Mouse (Mus musculus) C2C12 (cell line): ENCODE results near the gene Rbfox3. TPM values are rescaled to one million over a fixed set of nuclear protein-coding genes. Genes with fewer than 3 reads are reported as not detected.

Experiments used
- H3K27me3 ChIP-seq: one replicate; pipeline ENCODE4 v1.6.1; 2011; ENCODE audit not compliant: control insufficient read depth, insufficient read depth, insufficient read length
- H3K36me3 ChIP-seq: one replicate; pipeline ENCODE4 v1.6.1; 2011; ENCODE audit not compliant: control insufficient read depth, insufficient read depth
- H3K4me3 ChIP-seq: one replicate; pipeline ENCODE4 v1.5.1; 2011; ENCODE audit warnings: mild to moderate bottlenecking, control low read depth; ENCODE audit not compliant: poor library complexity, insufficient read depth, severe bottlenecking
- H3K79me2 ChIP-seq: one replicate; pipeline ENCODE4 v1.6.1; 2011; ENCODE audit not compliant: control insufficient read depth, insufficient read depth
- H3K79me3 ChIP-seq: one replicate; pipeline ENCODE4 v1.6.1; 2011; ENCODE audit warnings: low read depth, control low read depth
- H3ac ChIP-seq: one replicate; pipeline ENCODE3; 2011; ENCODE audit warnings: low read depth; ENCODE audit not compliant: control insufficient read depth, insufficient read length
- CEBPB ChIP-seq: IDR thresholded peaks from one replicate; pipeline ENCODE4 v1.6.1; 2011; ENCODE audit warnings: low read depth, mild to moderate bottlenecking, control low read depth, moderate library complexity
- CTCF ChIP-seq: IDR thresholded peaks from one replicate; pipeline ENCODE4 v1.5.1; 2011; ENCODE audit not compliant: control insufficient read depth, insufficient read depth, insufficient read length
- FOSL1 ChIP-seq: IDR thresholded peaks from one replicate; pipeline ENCODE4 v1.8.0; 2011; ENCODE audit warnings: mild to moderate bottlenecking, low read length; ENCODE audit not compliant: poor library complexity, insufficient read depth, severe bottlenecking
- MAX ChIP-seq: IDR thresholded peaks from one replicate; pipeline ENCODE4 v1.6.1; 2011; ENCODE audit warnings: mild to moderate bottlenecking, control low read depth
- MYOD1 ChIP-seq: IDR thresholded peaks from one replicate; pipeline ENCODE4 v1.6.1; 2011; ENCODE audit warnings: low read depth; ENCODE audit not compliant: control insufficient read depth, insufficient read length
- MYOG ChIP-seq: IDR thresholded peaks from one replicate; pipeline ENCODE4 v1.6.1; 2011; ENCODE audit not compliant: control insufficient read depth, insufficient read length; ENCODE audit errors: extremely low read depth
- USF1 ChIP-seq: IDR thresholded peaks from one replicate; pipeline ENCODE4 v1.6.1; 2011; ENCODE audit warnings: low read depth, mild to moderate bottlenecking, control low read depth, moderate library complexity
- polyA plus RNA-seq: library from polyadenylated mRNA; unstranded; fragments of >200 nt; fragmentation: generic; extraction: Trizol; gene quantifications from one replicate; pipeline ENCODE4 v1.2.1, GENCODE M21; 2012; ENCODE audit warnings: missing spikeins

Gene Rbfox3
- polyA plus RNA-seq, 1 experiment = not detected

- H3K36me3 ChIP-seq = no peaks in the 10 kb centered on the region
- no peak overlapping the region for H3ac ChIP-seq
- H3K79me3 ChIP-seq = no peaks in the 10 kb centered on the region
- H3K4me3 ChIP-seq = no peak overlapping the region
- H3K27me3 ChIP-seq = no peaks in the 10 kb centered on the region
- TF ChIP-seq CTCF = no peak
- no peak for TF ChIP-seq USF1
- TF ChIP-seq CEBPB = no peak
- no peak for TF ChIP-seq MYOG
- peak; percentile 82 for TF ChIP-seq FOSL1
- TF ChIP-seq MAX = no peak
- H3K79me2 ChIP-seq = no peaks in the 10 kb centered on the region
Observed at GRCm38 (mm10) chr11:118523496-118524145, 387.8 kb downstream of the Rbfox3 start.

GRCm38 (mm10) chr11:118520932-118521331 is 390.5 kb downstream of the Rbfox3 start:
- Histone ChIP-seq H3K79me3 (no peaks in the 10 kb centered on the region), H3ac (no peak overlapping the region), H3K79me2 (no peaks in the 10 kb centered on the region), H3K36me3 (no peaks in the 10 kb centered on the region), H3K27me3 (no peaks in the 10 kb centered on the region), H3K4me3 (no peak overlapping the region)
- no peak for TF ChIP-seq CTCF
- no peak for TF ChIP-seq MAX

DNA sequence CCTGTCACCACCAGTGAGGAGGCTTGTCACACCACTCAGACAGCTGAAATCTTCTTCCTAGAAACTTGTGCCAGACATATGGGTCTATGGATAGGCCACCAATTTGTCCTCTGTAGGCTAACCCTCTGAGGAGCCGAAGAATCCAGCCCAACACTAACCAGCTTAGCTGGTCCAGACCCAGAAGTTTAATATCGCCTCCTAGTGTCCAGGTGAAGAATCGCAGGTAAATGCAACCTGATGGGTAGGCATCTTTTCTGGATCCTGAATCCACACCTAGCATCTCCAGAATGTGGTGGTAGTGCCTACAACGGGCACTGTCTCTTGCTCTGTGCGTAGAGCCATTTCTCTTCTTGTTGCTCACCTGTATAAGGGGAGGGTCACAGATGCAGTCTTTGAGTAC is 391.1 kb downstream of the Rbfox3 start:
- H3K27me3 ChIP-seq = no peaks in the 10 kb centered on the region
- TF ChIP-seq MAX (no peak), FOSL1 (no peak), CTCF (no peak), USF1 (no peak), CEBPB (no peak), MYOG (no peak), MYOD1 (no peak)
- H3K79me2 ChIP-seq = no peaks in the 10 kb centered on the region
- H3K36me3 ChIP-seq = no peaks in the 10 kb centered on the region
- no peaks in the 10 kb centered on the region for H3K79me3 ChIP-seq
- H3K4me3 ChIP-seq = no peak overlapping the region
- H3ac ChIP-seq = no peak overlapping the region

DNA sequence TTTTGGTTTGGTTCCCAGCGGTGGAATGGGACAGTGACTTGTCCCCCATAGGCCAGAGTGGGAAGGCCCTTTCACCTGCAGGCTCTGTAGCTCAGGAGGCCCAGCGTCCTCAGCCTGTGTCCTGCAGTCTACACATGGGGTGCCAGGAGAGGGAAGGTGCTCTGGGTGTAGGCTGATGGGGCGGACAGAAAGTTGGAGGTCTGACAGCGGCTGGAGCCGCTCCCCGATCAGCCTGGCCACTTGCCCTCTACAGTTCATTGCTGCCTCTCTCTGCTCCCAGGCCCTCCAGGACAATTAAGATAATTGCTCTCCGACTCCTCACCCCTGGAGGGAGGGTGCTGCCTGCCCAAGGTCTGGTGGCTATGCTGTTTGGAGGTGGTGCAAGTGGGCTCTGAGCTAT is 392.7 kb downstream of the Rbfox3 start:
- Histone ChIP-seq H3K79me2 (no peaks in the 10 kb centered on the region), H3K4me3 (no peak overlapping the region), H3K27me3 (no peaks in the 10 kb centered on the region), H3K36me3 (no peaks in the 10 kb centered on the region), H3ac (no peak overlapping the region), H3K79me3 (no peaks in the 10 kb centered on the region)
- TF ChIP-seq CEBPB (no peak), MYOG (no peak), USF1 (no peak), MAX (no peak), CTCF (no peak), MYOD1 (no peak), FOSL1 (no peak)

GRCm38 (mm10) chr11:118517924-118518323 is 393.5 kb downstream of the Rbfox3 start:
- TF ChIP-seq MAX = peak; percentile 66
- peak; percentile 23 for TF ChIP-seq FOSL1
- TF ChIP-seq MYOD1 = no peak
- TF ChIP-seq CTCF = no peak
- no peak for TF ChIP-seq CEBPB
- TF ChIP-seq MYOG = no peak
- H3K36me3 ChIP-seq = no peaks in the 10 kb centered on the region
- H3K4me3 ChIP-seq = no peak overlapping the region
- H3K79me3 ChIP-seq = no peaks in the 10 kb centered on the region
- H3K27me3 ChIP-seq = no peaks in the 10 kb centered on the region
- H3K79me2 ChIP-seq = no peaks in the 10 kb centered on the region
- no peak overlapping the region for H3ac ChIP-seq

DNA sequence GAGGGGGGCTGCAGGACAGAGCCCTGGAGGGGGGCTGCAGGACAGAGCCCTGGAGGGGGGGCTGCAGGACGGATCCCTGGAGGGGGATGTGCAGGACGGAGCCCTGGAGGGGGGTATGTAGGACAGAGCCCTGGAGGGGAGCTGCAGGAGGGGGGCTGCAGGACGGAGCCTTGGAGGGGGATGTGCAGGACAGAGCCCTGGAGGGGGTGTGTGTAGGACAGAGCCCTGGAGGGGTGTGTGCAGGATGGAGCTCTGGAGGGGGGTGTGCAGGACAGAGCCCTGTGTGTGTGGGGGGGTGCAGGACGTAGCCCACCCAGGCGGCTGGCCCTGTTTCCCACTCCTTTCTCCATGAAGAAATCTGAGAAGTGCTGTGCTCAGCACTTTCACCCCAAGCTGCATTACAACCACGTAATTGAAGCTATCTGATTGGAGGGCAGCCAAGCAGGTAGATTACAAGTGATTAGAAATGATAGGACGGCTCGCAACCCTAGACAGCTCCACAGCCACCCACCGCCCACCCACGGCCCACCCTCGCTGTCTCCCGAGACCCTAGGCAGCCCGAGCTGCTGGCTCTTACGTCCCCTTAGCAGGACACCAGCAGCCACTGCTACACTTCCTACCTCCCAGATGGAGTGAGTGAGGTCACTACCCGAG is 399.0 kb downstream of the Rbfox3 start:
- TF ChIP-seq CTCF = no peak
- no peak for TF ChIP-seq FOSL1
- Histone ChIP-seq H3K79me3 (no peaks in the 10 kb centered on the region), H3K79me2 (no peaks in the 10 kb centered on the region), H3ac (no peak overlapping the region), H3K27me3 (peaks cover 14% of the 10 kb centered on the region), H3K4me3 (no peak overlapping the region), H3K36me3 (no peaks in the 10 kb centered on the region)
